Mouse (Mus musculus): ENCODE data around the gene Kmt2b. TPM values are rescaled to one million over a fixed set of nuclear protein-coding genes. Genes with fewer than 3 reads are reported as not detected.

Kmt2b gene
- total RNA-seq, 2 experiments from 2014 or later = 12.5 to 12.9 TPM

DNA sequence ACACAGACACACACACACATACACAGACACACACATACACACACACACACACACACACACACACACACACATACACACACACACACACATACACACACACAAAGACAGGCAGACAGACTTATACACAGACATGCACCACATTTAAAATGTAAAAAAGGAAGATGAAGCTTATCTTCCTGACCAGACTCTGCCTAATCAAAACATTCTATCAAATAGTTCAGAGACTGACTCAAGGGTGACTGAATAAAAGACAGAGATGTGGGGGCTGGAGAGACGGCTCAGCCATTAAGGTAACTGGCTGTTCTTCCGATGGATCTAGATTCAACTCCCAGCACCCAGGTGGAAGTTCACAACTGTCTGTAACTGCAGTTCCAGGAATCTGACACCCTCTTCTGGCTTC lies 44.2 kb downstream of the Kmt2b start:
- no peak for DNase-seq (ENCODE audit: low spot score)

DNA sequence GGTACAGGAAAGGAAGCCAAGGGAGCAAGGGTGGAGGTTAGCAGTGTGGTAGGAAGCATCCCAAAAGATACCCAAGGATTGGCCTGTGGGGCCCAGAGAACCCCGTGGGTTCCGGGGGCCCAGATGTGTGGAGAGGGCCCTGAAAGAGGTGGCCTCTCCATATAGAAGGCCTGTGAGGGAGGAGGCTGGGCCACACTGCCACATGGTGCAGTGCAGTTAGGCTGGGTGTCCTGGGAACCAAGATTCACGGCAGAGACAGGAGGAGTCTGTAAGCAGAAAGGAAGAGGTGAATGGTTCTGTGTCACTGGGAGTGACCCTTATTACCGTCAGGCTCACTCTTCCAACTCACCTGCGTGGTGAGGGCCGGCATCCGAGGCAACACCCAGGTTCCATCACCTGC lies 48.0 kb downstream of the Kmt2b start:
- DNase-seq (ENCODE audit: low spot score) = no peak

DNA sequence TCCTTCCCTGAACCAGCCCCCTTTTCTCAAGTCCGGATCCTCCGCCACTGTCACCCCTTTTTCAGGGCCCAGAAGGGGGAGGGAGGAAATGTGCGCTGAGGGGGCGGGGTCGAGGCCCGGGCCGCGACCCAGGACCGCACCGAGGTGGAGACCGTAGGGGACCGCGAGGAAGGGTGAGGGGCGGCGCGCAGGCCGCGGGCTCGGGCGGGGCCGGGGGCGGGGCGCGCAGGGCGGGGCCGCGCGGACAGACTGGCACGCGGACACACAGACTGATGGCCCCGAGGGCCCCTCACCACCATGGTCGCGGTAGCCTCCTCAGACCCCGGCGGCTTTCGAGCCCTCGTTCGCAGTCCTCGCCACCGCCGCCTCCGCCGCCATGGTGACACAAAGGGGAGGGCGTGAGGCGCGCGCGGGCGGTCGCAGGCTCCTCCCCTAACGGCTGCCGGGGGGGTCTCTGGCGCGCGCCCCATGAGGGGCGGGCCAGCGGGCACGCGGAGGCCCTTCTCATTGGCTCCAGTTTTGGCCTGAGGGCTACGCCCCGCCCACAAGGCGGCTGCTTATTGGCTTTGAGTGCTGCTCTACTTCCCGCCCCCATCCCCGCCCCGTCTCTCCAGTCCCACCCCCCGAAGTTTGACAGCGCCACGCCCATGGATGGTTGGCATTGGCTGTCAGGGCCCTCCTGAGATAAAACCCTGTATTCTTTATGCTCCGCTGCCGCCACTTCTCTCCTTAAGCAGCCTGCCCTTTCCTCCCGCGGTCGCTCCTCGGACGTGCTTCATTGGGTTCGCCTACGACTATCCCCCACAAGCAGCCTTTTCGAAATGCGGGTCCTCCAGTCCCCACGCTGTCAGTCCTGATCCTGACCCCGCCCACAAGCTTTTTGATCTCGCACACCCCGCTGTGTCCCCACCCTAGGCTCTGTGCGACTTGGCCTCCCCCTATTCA lies 53.6 kb downstream of the Kmt2b start, which contains the start of gene Arhgap33:
Gene Arhgap33, minus strand, starts transcription at position 428 of the 945 bp plus-strand sequence.
- peak; percentile 92 for DNase-seq (ENCODE audit: low spot score)

DNA sequence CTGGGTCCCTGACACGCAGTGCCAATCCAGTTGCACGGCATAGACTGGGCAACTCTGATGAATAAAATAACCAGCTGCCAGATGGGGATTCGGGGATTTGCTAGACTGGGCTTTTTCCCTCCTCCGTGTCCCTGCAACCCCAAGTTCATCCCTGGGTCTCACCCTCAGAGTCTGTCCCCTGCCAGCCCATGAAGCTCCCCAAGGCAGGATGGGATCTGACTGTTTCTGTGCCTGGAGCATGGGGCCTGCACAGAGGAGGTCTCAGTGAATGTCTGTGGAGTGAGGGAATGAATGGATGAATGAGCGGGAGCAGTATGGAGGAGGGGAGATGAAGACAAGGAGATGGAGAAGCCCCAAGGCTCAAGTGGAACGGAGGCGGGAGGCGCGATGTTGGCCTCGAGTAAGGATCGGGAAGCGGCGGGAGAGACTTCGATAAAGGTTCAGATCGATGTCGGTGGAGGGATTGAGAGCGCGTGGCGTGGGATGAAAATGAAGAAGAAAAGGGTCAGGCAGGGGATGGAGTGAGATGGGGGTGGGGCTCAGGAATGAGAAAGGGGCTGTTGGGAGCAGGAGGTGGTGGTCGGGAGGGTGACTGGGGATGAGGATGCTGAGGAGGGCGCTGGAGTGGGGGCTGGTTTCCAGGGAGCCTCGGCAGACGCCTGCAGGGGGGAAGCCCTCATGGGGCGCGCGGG lies 54.4 kb downstream of the Kmt2b start:
- DNase-seq (ENCODE audit: low spot score) = no peak

DNA sequence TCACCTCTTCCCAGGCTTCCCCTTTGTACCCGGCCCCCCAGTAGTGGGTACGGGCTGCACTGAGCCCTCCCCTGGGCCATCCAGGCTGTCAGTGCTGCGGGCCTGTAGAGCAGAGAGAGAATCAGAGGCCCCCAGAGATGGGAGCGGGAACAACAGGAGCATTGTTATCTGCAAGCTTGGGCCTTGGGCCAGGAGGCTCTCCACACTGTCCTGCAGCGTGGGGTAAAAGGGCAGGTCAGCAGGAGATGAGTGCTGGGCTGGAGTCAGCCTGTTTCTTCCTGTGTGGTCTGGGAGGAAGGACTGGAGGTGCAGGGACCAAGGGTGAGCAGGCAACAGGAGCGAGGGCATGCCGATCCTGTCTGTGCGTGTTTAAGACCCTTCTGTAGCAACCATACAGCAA lies 55.6 kb downstream of the Kmt2b start:
- DNase-seq (ENCODE audit: low spot score) = no peak

DNA sequence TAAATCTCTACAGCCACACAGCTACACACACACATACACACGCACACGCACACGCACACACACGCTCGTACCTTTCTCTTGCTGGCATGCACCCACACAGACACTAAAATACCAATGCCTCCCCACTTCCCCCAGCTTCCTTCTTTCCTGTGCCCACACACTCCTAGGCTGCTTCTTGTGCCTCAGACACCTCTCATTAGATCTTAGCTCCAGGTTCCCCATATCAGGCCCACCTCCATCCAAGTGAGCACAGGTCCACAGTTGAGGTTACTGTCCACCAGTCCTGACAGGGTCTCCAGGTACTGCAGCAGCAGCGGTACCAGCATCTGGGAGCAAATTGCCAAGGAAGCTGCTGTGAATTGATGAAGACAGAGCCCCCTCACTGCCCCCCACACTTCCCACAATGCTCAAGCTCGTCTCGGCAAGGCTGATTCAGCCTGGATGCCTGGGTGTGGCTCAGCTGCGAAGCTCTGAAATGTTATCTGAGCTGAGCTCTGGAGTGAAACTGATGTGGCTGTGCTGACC lies 57.2 kb downstream of the Kmt2b start:
- no peak for DNase-seq (ENCODE audit: low spot score)

DNA sequence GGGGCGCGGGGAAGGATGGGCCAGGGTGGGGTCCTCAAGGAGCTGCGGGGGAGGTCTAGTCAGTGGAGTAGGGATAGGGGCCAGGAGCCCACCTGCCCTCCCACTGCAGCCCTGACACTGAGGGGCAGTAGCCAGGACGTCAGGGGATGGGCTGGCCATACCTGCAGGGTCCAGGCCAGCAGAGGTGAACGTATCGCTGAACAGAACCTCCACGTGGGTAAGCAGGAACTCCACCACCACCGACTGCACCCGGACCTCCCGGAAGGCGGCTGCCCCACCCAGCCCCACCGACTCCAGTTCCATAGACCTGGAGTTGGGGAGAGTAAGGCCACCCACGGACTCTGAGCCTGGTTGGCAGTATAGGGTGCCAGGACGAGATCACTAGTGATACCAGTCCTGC lies 61.5 kb downstream of the Kmt2b start:
- no peak for DNase-seq (ENCODE audit: low spot score)

DNA sequence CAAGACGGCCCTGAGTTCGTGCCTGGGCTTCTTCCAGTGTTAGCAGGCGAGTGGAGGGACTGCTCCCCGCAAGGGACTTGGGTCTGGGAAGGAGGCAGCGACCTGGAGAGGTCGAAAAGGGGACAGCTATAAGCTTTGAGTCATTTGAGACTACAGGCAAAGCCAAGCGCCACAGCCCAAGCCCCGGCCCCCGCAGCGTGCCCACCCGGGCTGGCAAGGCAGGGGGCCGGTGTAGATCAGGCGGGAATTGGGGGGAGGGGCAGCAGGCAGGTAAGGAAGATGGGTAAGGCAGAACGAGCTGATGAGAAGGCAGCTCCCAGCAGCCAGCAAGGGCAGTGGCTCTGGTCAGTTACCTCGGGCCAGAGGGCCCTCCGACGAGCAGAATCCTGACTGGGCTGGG lies 62.1 kb downstream of the Kmt2b start:
- DNase-seq (ENCODE audit: low spot score) = no peak

DNA sequence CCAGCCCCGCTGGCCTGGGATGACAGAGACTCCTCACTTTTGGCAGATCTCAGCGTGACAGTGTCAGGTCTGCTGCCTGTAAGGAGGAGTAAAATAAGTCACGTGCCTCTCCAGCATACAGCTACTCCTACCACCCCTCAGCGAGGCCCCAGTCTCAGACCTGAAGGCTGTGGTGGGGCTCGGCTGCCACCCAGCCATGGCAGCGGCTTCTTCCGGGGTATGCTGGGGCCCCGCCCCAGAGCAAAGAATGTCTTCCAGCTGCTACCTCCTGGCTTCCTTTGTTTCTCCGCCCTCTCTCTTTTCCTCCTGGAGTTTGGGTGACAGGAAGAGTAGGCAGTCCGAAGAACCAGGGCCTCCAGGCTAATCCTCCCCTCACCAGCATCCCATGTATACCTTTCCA lies 62.6 kb downstream of the Kmt2b start:
- DNase-seq (ENCODE audit: low spot score) = no peak

DNA sequence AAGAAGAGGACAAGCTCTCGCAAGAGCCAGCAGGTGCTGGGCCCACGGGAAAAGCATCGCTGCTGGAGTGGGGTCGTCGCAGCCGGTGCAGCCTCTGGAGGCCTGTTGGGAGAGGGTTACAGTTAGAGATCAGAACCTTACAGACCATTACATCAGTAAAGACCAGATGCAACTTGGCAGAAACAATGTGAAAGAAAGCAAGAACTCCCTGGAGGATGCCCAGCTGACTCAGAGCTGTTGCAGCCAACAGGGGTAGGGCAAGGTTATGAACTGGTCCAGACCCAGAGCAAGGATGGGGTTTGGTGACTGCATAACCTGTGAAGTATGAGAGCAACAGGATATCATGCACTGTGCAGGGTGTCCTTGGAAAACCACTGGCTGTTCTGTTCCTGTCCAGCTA lies 64.0 kb downstream of the Kmt2b start:
- no peak for DNase-seq (ENCODE audit: low spot score)

DNA sequence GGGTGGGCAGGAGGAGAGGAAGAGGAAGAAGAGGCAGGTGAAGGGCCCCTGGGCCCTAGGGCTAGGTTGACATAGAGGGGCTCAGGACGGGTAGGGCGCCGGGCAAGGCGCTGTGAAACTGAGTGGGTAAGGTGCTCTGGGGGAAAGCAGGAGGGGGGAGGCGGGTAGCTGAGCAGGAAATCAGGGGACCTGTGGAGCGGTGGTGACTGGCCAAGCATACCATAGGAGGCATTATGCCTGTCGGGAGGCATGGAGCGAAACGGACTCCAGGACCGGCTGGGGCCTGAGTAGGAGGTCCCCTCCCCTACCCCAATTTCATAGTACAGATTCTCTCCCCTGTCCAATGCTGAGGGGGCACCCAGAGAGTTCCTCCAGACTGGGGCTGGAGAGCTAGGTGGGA lies 65.7 kb downstream of the Kmt2b start:
- no peak for DNase-seq (ENCODE audit: low spot score)

DNA sequence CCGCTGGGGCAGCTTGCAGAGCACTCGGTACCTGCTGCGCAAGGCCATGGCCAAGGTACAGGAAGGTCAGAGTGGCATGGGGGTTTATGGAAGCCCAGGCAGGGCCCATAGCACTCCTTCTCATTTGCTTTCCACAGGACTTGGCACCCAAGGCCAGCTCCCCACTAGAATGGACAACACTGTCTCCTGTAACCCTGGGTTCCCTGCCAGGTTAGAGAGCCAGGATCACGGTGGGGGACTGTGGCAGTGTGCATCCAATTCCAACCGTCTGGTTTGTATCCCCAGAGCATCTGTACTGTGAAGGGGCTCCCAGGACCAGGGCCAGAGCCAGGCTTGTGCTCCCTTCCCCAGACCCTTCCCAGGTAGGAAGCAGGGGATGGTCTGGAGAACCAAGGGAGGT lies 67.7 kb downstream of the Kmt2b start:
- no peak for DNase-seq (ENCODE audit: low spot score)

DNA sequence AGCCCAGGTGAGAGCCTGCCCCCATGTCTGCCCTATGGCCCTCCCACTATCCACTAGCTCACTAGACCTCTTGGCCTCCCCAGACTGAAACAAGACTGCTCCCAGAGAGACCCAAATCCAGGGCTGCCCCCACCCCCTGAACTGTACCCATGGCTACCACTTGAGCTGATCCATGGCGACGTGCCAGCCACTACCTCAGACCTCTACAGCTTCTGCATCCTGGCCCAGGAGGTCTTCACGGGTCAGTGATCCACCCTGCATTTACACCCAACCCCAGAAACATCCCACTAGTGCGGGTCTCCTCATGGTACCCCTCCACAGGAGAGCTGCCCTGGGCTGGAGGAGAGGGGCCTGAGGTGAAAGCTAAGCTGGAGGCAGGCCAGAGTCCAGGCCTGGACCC lies 68.1 kb downstream of the Kmt2b start:
- no peak for DNase-seq (ENCODE audit: low spot score)

Small RNA genes lying within 50 kb of the gene (microRNA-seq; reads per million reads assigned to microRNA genes)
- gene Gm38670 (1.7 reads per million), gene Mir3569 (not detected)

Other genes starting within 250 kb of the Kmt2b start
- 1 to 10 TPM; 4.7 to 5.3 TPM for gene Lrfn3, start 226.0 kb downstream of the Kmt2b start, total RNA-seq (2021)
- gene Tyrobp, start 175.0 kb downstream of the Kmt2b start, total RNA-seq (2021) = 1 to 10 TPM; 3.3 to 6.3 TPM
- not detected for gene Hcst, start 168.9 kb downstream of the Kmt2b start, total RNA-seq (2021)
- gene Nfkbid, start 167.0 kb downstream of the Kmt2b start, total RNA-seq (2021) = under 1 TPM in 1 of 2 experiments, not detected in 1; 0.11 TPM
- 1 to 10 TPM in 1 of 2 experiments, under 1 TPM in 1; 0.82 to 1.4 TPM for gene Aplp1, start 143.2 kb downstream of the Kmt2b start, total RNA-seq (2021)
- gene Kirrel2, start 131.0 kb downstream of the Kmt2b start, total RNA-seq (2021) = not detected
- gene Nphs1, start 130.4 kb downstream of the Kmt2b start, total RNA-seq (2021) = not detected
- gene Prodh2, start 95.1 kb downstream of the Kmt2b start, total RNA-seq (2021) = not detected
- under 1 TPM; 0.27 to 0.47 TPM for gene Arhgap33, start 53.7 kb downstream of the Kmt2b start, total RNA-seq (2021)
- 1,000 to 10,000 TPM; 1,641 to 2,096 TPM for gene Hspb6, start 36.5 kb downstream of the Kmt2b start, total RNA-seq (2021)
- 1 to 10 TPM; 5.1 to 8.0 TPM for gene Proser3, start 36.4 kb downstream of the Kmt2b start, total RNA-seq (2021)
- 1 to 10 TPM; 8.7 to 9.0 TPM for gene Lin37, start 28.9 kb downstream of the Kmt2b start, total RNA-seq (2021)
- 10 to 100 TPM; 50.9 to 53.6 TPM for gene U2af1l4, start 25.4 kb downstream of the Kmt2b start, total RNA-seq (2021)
- 1 to 10 TPM; 1.0 to 1.3 TPM for gene Gm49396, start 25.4 kb downstream of the Kmt2b start, total RNA-seq (2021)
- 100 to 1,000 TPM; 122 to 132 TPM for gene Psenen, start 25.1 kb downstream of the Kmt2b start, total RNA-seq (2021)
- gene Igflr1, start 23.3 kb downstream of the Kmt2b start, total RNA-seq (2021) = 1 to 10 TPM in 1 of 2 experiments, under 1 TPM in 1; 0.82 to 1.4 TPM
- gene Zbtb32, start 10.2 kb upstream of the Kmt2b start, total RNA-seq (2021) = not detected
- not detected for gene Upk1a, start 24.1 kb upstream of the Kmt2b start, total RNA-seq (2021)
- 1,000 to 10,000 TPM; 2,016 to 2,070 TPM for gene Cox6b1, start 37.4 kb upstream of the Kmt2b start, total RNA-seq (2021)
- not detected for gene Etv2, start 47.1 kb upstream of the Kmt2b start, total RNA-seq (2021)
- gene Rbm42, start 61.6 kb upstream of the Kmt2b start, total RNA-seq (2021) = 10 to 100 TPM; 37.6 to 40.7 TPM
- 1 to 10 TPM; 2.6 to 3.8 TPM for gene Haus5, start 76.3 kb upstream of the Kmt2b start, total RNA-seq (2021)
- 1 to 10 TPM; 2.8 to 3.9 TPM for gene Pmis2, start 82.9 kb upstream of the Kmt2b start, total RNA-seq (2021)
- not detected for gene 2200002J24Rik, start 110.2 kb upstream of the Kmt2b start, total RNA-seq (2021)
- gene Atp4a, start 123.5 kb upstream of the Kmt2b start, total RNA-seq (2021) = under 1 TPM in 1 of 2 experiments, not detected in 1; 0.07 TPM
- gene Tmem147, start 140.8 kb upstream of the Kmt2b start, total RNA-seq (2021) = 100 to 1,000 TPM; 215 to 233 TPM
- not detected for gene Gapdhs, start 155.0 kb upstream of the Kmt2b start, total RNA-seq (2021)
- gene Sbsn, start 162.7 kb upstream of the Kmt2b start, total RNA-seq (2021) = 1 to 10 TPM; 2.8 to 4.9 TPM
- gene Dmkn, start 175.0 kb upstream of the Kmt2b start, total RNA-seq (2021) = under 1 TPM; 0.46 to 0.97 TPM
- 1 to 10 TPM in 1 of 2 experiments, not detected in 1; 2.1 TPM for gene Krtdap, start 199.2 kb upstream of the Kmt2b start, total RNA-seq (2021)
- under 1 TPM; 0.50 to 0.90 TPM for gene Ffar2, start 235.0 kb upstream of the Kmt2b start, total RNA-seq (2021)